Mouse (Mus musculus): Measurements from ENCODE around the gene Xrcc1. TPM values are rescaled to one million over a fixed set of nuclear protein-coding genes. Genes with fewer than 3 reads are reported as not detected.
A peak's percentile ranks its signal among the peaks of the same experiment; 100 is the strongest.

Xrcc1 gene
- total and polyA plus RNA-seq, 3 experiments: 81.7 to 148 (median 136) TPM

DNA sequence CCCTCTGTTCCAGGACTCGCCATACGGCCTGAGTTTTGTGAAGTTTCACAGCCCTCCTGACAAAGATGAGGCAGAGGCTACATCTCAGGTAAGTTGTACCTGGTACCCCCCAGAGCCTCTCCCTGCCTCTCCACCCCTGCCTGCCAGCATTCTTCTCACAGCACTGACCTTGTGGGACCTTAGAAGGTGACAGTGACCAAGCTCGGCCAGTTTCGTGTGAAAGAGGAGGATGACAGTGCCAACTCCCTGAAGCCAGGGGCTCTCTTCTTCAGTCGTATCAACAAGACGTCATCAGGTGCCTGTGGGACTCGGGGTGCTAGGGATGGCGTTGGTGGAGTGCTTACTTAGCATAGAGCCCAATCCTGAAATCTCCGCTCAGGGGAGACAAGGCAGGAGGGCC lies 20.1 kb downstream of the Xrcc1 start:
- peak overlapping the region; percentile 5 to 37 (median 11) for H3K4me3 ChIP-seq (replicated peaks in 1 of 3; ENCODE audit: low read depth in 2 of 3, low read length in 2 of 3, poor library complexity in 1 of 3)
- dilution Hi-C loops (cut with MboI; ENCODE audit: extremely low pct_ligation_motif_present, extremely low pct_unique_long_range_greater_than_20kb, low sequenced_read_pairs) (no loop called here), in situ Hi-C loops (cut with MboI; ENCODE audit: low pct_ligation_motif_present, low pct_unique_long_range_greater_than_20kb, low sequenced_read_pairs) (loop anchor here (5.0 kb wide), 1 partner anchor 34 kb away; the partner anchor contains the start of gene Irgq)
- no peaks in the 10 kb centered on the region for H3K9me3 ChIP-seq (replicated peaks; ENCODE audit: low read length)
- TF ChIP-seq JUND (conservative IDR thresholded peaks at IDR 0.05; ENCODE audit: low read depth, low read length) (no peak), TCF12 (IDR thresholded peaks at IDR 0.05; ENCODE audit: low read depth, low read length) (no peak), MEF2A (IDR thresholded peaks at IDR 0.05; ENCODE audit: borderline replicate concordance, low read depth, low read length) (no peak), EP300 (IDR thresholded peaks at IDR 0.05; ENCODE audit: low read length) (no peak), JUN (IDR thresholded peaks at IDR 0.05; ENCODE audit: insufficient read depth, low read depth, low read length) (no peak), MXI1 (IDR thresholded peaks at IDR 0.05; ENCODE audit: low read depth, low read length) (no peak), CHD2 (IDR thresholded peaks at IDR 0.05; ENCODE audit: low read length) (no peak), USF1 (IDR thresholded peaks at IDR 0.05; ENCODE audit: low read depth, low read length) (no peak)
- H3K4me1 ChIP-seq (ENCODE audit: control insufficient read depth in 1 of 2, insufficient read depth in 2 of 2): peaks cover 41 to 93% of the 10 kb centered on the region in 2 experiments
- H3K36me3 ChIP-seq (replicated peaks in 1 of 2; ENCODE audit: control insufficient read depth in 1 of 2, insufficient read depth in 1 of 2, low read length in 1 of 2): peaks cover 42 to 68% of the 10 kb centered on the region in 2 experiments
- H3K79me2 ChIP-seq (replicated peaks; ENCODE audit: control insufficient read depth, extremely low read depth, insufficient read depth, poor library complexity, severe bottlenecking): 0 out of 2 replicates have a peak, but pooled peaks cover 6% of the 10 kb centered on the region
- peak overlapping the region; percentile 100 for H3K27ac ChIP-seq (ENCODE audit: insufficient read depth, low read depth)
- peak overlapping the region; percentile 80; the same call in 1 of the 2 replicates for H3K4me2 ChIP-seq (ENCODE audit: insufficient read depth, low read depth, poor library complexity, severe bottlenecking)
- no peak for DNase-seq (ENCODE audit: extremely low read depth)
- H3K9ac ChIP-seq (ENCODE audit: insufficient read depth, low read depth): no peak overlapping the region; the same call in 1 of the 2 replicates
- no peaks in the 10 kb centered on the region for H3K27me3 ChIP-seq (replicated peaks)

DNA sequence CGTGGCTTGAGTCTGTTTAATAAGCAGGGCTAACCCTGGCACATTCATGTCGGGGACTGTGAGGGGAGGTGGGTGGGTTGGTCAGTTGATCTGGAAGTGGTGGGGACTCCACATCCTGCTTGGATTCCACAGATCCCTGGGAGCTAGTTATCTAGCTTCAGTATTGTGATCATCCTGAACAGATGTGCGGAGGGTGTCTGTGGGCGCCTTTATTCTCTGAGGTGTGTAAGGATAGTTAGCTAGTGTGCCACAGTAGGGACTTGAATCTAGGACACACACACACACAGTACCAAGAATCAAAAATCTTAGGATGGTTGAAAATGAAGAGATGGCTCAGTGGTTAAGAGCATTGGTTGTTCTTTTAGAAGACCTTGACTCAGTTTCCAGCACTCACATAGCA lies 22.4 kb downstream of the Xrcc1 start:
- dilution Hi-C loops (cut with MboI; ENCODE audit: extremely low pct_ligation_motif_present, extremely low pct_unique_long_range_greater_than_20kb, low sequenced_read_pairs): no loop called here

DNA sequence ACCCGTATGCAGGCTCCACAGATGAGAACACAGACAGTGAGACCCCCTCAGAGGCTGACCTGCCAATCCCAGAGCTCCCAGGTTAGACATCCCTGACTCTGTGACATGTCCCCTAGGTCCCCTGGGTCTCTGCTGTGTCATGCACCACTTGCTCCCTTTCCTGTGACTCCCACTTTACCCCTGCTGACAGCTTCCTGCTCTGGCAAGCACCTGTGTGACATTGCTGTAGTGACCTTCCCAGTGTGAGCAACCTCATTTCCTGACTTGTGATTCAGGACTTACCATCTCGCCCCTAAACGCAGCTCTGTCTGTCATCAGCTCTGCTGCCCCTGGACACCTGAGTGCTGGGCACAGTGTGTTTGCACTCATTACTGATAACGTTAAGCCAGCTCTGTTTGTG lies 25.0 kb downstream of the Xrcc1 start:
- Histone ChIP-seq H3K9ac (ENCODE audit: insufficient read depth, low read depth) (no peak overlapping the region), H3K4me3 (replicated peaks in 1 of 3; ENCODE audit: low read depth in 2 of 3, low read length in 2 of 3, poor library complexity in 1 of 3) (no peak overlapping the region), H3K4me1 (ENCODE audit: control insufficient read depth in 1 of 2, insufficient read depth in 2 of 2) (peaks cover 11 to 69% of the 10 kb centered on the region in 2 experiments), H3K4me2 (ENCODE audit: insufficient read depth, low read depth, poor library complexity, severe bottlenecking) (no peak overlapping the region), H3K27ac (ENCODE audit: insufficient read depth, low read depth) (peak overlapping the region; percentile 32), H3K27me3 (replicated peaks) (no peaks in the 10 kb centered on the region), H3K79me2 (replicated peaks; ENCODE audit: control insufficient read depth, extremely low read depth, insufficient read depth, poor library complexity, severe bottlenecking) (no peaks in the 10 kb centered on the region), H3K9me3 (replicated peaks; ENCODE audit: low read length) (peaks cover 2% of the 10 kb centered on the region), H3K36me3 (replicated peaks in 1 of 2; ENCODE audit: control insufficient read depth in 1 of 2, insufficient read depth in 1 of 2, low read length in 1 of 2) (peaks cover 68 to 93% of the 10 kb centered on the region in 2 experiments)
- peak; percentile 28; the same call in 1 of the 2 replicates for TF ChIP-seq TCF12 (IDR thresholded peaks at IDR 0.05; ENCODE audit: low read depth, low read length)
- no peak for TF ChIP-seq UBTF (IDR thresholded peaks at IDR 0.05; ENCODE audit: low read depth, low read length)
- TF ChIP-seq ETS1 (conservative IDR thresholded peaks at IDR 0.05; ENCODE audit: low read depth, low read length): peak; percentile 50
- in situ Hi-C loops (cut with MboI; ENCODE audit: low pct_ligation_motif_present, low pct_unique_long_range_greater_than_20kb, low sequenced_read_pairs) (no loop called here), dilution Hi-C loops (cut with MboI; ENCODE audit: extremely low pct_ligation_motif_present, extremely low pct_unique_long_range_greater_than_20kb, low sequenced_read_pairs) (no loop called here)
- DNase-seq (ENCODE audit: extremely low read depth): peak; percentile 70

More for the DNA sequence above, 22.4 kb downstream of the Xrcc1 start:
- H3K9me3 ChIP-seq (replicated peaks; ENCODE audit: low read length): peaks cover 2% of the 10 kb centered on the region
- peak overlapping the region in 1 of 3 experiments; percentile 37 for H3K4me3 ChIP-seq (replicated peaks in 1 of 3; ENCODE audit: low read depth in 2 of 3, low read length in 2 of 3, poor library complexity in 1 of 3)
- no peaks in the 10 kb centered on the region for H3K27me3 ChIP-seq (replicated peaks)
- H3K27ac ChIP-seq (ENCODE audit: insufficient read depth, low read depth): no peak overlapping the region
- TF ChIP-seq ZMIZ1 (IDR thresholded peaks at IDR 0.05; ENCODE audit: low read depth, low read length) (no peak), MYC (IDR thresholded peaks at IDR 0.05; ENCODE audit: low read depth, low read length) (no peak), ETS1 (conservative IDR thresholded peaks at IDR 0.05; ENCODE audit: low read depth, low read length) (no peak)
- H3K79me2 ChIP-seq (replicated peaks; ENCODE audit: control insufficient read depth, extremely low read depth, insufficient read depth, poor library complexity, severe bottlenecking): no peaks in the 10 kb centered on the region
- H3K4me2 ChIP-seq (ENCODE audit: insufficient read depth, low read depth, poor library complexity, severe bottlenecking): no peak overlapping the region
- no peak overlapping the region for H3K9ac ChIP-seq (ENCODE audit: insufficient read depth, low read depth)
- DNase-seq (ENCODE audit: extremely low read depth): no peak
- in situ Hi-C loops (cut with MboI; ENCODE audit: low pct_ligation_motif_present, low pct_unique_long_range_greater_than_20kb, low sequenced_read_pairs): loop anchor here (5.0 kb wide), 1 partner anchor 36 kb away; the partner anchor contains the start of gene Irgq
- H3K4me1 ChIP-seq (ENCODE audit: control insufficient read depth in 1 of 2, insufficient read depth in 2 of 2): peaks cover 24 to 89% of the 10 kb centered on the region in 2 experiments
- peaks cover 59 to 77% of the 10 kb centered on the region in 2 experiments for H3K36me3 ChIP-seq (replicated peaks in 1 of 2; ENCODE audit: control insufficient read depth in 1 of 2, insufficient read depth in 1 of 2, low read length in 1 of 2)
